25 mouse cellular contexts compared by ENCODE assay signal in genomic region chrX:72761511-72761910, GRCm38 (mm10).
DNase-seq lines count a peak whose midpoint lies in the region; ATAC-seq lines count a peak whose summit lies in the region.
"Had no signal": no experiment of that assay in that cellular context is flagged by ENCODE, and none has a peak within 500 bp of the region (broad histone marks: within the 10 kb centered on the region; RNA-seq: fewer than 3 reads in every experiment).

No protein-coding gene starts in this region.

- H3K27ac ChIP-seq in lung, embryonic 16.5 days (ENCODE audit: low read length) = no peak overlapping the region
- H3K27ac ChIP-seq: forebrain, embryonic 10.5 days; heart, embryonic 15.5 days; hindbrain, embryonic 10.5 days; hindbrain, embryonic 13.5 days had no signal

- H3K4me2 ChIP-seq in lung, embryonic 16.5 days (ENCODE audit: low read depth, low read length) = no peak overlapping the region
- H3K4me2 ChIP-seq: heart, embryonic 12.5 days; heart, embryonic 15.5 days; hindbrain, embryonic 13.5 days had no signal

- ATAC-seq in lung, embryonic 16.5 days (ENCODE audit: low read depth) = peak; percentile 64
- ATAC-seq: activated CD4-positive, CD25-positive, alpha-beta regulatory T cell, adult 4 months; forebrain, embryonic 14.5 days; forebrain, postnatal 0 days; hindbrain, embryonic 16.5 days had no signal

- no peak overlapping the region for H3K4me3 ChIP-seq in lung, embryonic 16.5 days (ENCODE audit: low read length)
- H3K4me3 ChIP-seq: forebrain, embryonic 10.5 days; heart, embryonic 12.5 days; heart, embryonic 15.5 days; hindbrain, embryonic 10.5 days; hindbrain, embryonic 13.5 days had no signal

- H3K9ac ChIP-seq in lung, embryonic 16.5 days (ENCODE audit: low read length) = no peak overlapping the region
- H3K9ac ChIP-seq: forebrain, postnatal 0 days; heart, embryonic 12.5 days; heart, embryonic 15.5 days; hindbrain, embryonic 13.5 days had no signal

- no peaks in the 10 kb centered on the region; the same call in 1 of the 2 replicates for H3K27me3 ChIP-seq in lung, embryonic 16.5 days (ENCODE audit: control insufficient read depth, insufficient read depth, low read depth, low read length)
- H3K27me3 ChIP-seq: hindbrain, embryonic 13.5 days had no signal

- no peaks in the 10 kb centered on the region for H3K9me3 ChIP-seq in lung, embryonic 16.5 days (ENCODE audit: control insufficient read depth, low read length)
- H3K9me3 ChIP-seq: forebrain, embryonic 10.5 days; heart, embryonic 12.5 days; heart, embryonic 15.5 days; hindbrain, embryonic 10.5 days; hindbrain, embryonic 13.5 days had no signal

- peak; percentile 7 for DNase-seq in lung, postnatal 14 days
- DNase-seq in lung, postnatal 4 days = peak; percentile 15 to 18
- DNase-seq in kidney, adult 8-10 months = no peak
- no peak for DNase-seq in embryo, embryonic 10 days (ENCODE audit: low spot score)
- DNase-seq in kidney, postnatal 10 days = no peak
- DNase-seq: adrenal gland, adult 8-10 months; adrenal gland, postnatal 25 days; cerebellum, adult 11-12 months; cerebellum, adult 8-10 months; cerebellum, postnatal 10 days; cerebellum, postnatal 36 days; forebrain, postnatal 0 days; gastrocnemius, postnatal 25 days; heart, adult 18-20 months; heart, postnatal 10 days; heart, postnatal 36 days had no signal

- no peaks in the 10 kb centered on the region for H3K36me3 ChIP-seq in lung, embryonic 16.5 days (ENCODE audit: control insufficient read depth, insufficient read depth, low read length)
- H3K36me3 ChIP-seq: forebrain, embryonic 10.5 days; heart, embryonic 12.5 days; heart, embryonic 15.5 days; hindbrain, embryonic 10.5 days; hindbrain, embryonic 13.5 days had no signal

- WGBS in lung, embryonic 16.5 days = 46% methylated on average over 1 of the region's 1 CpGs

- no peaks in the 10 kb centered on the region for H3K4me1 ChIP-seq in lung, embryonic 16.5 days (replicated peaks; ENCODE audit: control insufficient read depth, insufficient read depth, low read length)
- H3K4me1 ChIP-seq: forebrain, embryonic 10.5 days; heart, embryonic 12.5 days; heart, embryonic 15.5 days; hindbrain, embryonic 10.5 days; hindbrain, embryonic 13.5 days had no signal

Comparison
In these comparisons a context has a peak if more than half of its experiments do, and no peak if none do; other contexts are left out.
1. DNase-seq: peak in lung, postnatal 14 days (single experiment) and lung, postnatal 4 days (2 of 2); none in kidney, adult 8-10 months (0 of 2), embryo, embryonic 10 days (single experiment) and kidney, postnatal 10 days (single experiment).